ENCODE assay signal across 8 mouse cellular contexts in genomic region chr5:91961370-91961769, GRCm38 (mm10). TPM values are rescaled to one million over a fixed set of nuclear protein-coding genes. Genes with fewer than 3 reads are reported as not detected.
DNase-seq lines count a peak whose midpoint lies in the region; ATAC-seq lines count a peak whose summit lies in the region.

No protein-coding gene starts in this region.

- H3K27me3 ChIP-seq in embryonic facial prominence, embryonic 10.5 days (replicated peaks; ENCODE audit: low read depth, poor library complexity, severe bottlenecking) = no peaks in the 10 kb centered on the region
- H3K27me3 ChIP-seq in hindbrain, embryonic 15.5 days = no peaks in the 10 kb centered on the region
- H3K27me3 ChIP-seq in liver, embryonic 16.5 days (ENCODE audit: control insufficient read depth, insufficient read depth, low read depth, low read length) = no peaks in the 10 kb centered on the region

- peak overlapping the region; percentile 86; the same call in 1 of the 2 replicates for H3K9ac ChIP-seq in hindbrain, embryonic 15.5 days
- H3K9ac ChIP-seq in liver, embryonic 16.5 days (ENCODE audit: low read depth, low read length) = peak overlapping the region; percentile 94

- no peak for ATAC-seq in hindbrain, embryonic 15.5 days (ENCODE audit: low FRiP score, low read depth)
- peak; percentile 8; the same call in 1 of the 2 replicates for ATAC-seq in liver, embryonic 16.5 days (ENCODE audit: low read depth)

- intact Hi-C loops in left cerebral cortex, postnatal 36 days (cut with DNase I) = loop anchor here (5.0 kb wide), 2 partner anchors 41 to 176 kb away; partner anchors contain the start of gene Uso1

- H3K9me3 ChIP-seq in embryonic facial prominence, embryonic 10.5 days = no peaks in the 10 kb centered on the region
- no peaks in the 10 kb centered on the region for H3K9me3 ChIP-seq in hindbrain, embryonic 15.5 days
- no peaks in the 10 kb centered on the region for H3K9me3 ChIP-seq in liver, embryonic 16.5 days (replicated peaks; ENCODE audit: control insufficient read depth, low read length)

- peak overlapping the region; percentile 78 for H3K4me3 ChIP-seq in embryonic facial prominence, embryonic 10.5 days
- peak overlapping the region; percentile 91 for H3K4me3 ChIP-seq in hindbrain, embryonic 15.5 days
- H3K4me3 ChIP-seq in liver, embryonic 16.5 days (ENCODE audit: low read depth, low read length) = peak overlapping the region; percentile 81

- peaks cover 25% of the 10 kb centered on the region for H3K4me1 ChIP-seq in embryonic facial prominence, embryonic 10.5 days
- H3K4me1 ChIP-seq in hindbrain, embryonic 15.5 days (replicated peaks) = peaks cover 34% of the 10 kb centered on the region
- H3K4me1 ChIP-seq in liver, embryonic 16.5 days (ENCODE audit: control insufficient read depth, low read depth, low read length) = peaks cover 44% of the 10 kb centered on the region

- peak; percentile 12 for DNase-seq in kidney, adult 18-20 months
- DNase-seq in kidney, postnatal 10 days = no peak
- DNase-seq in embryonic facial prominence, embryonic 10.5 days (ENCODE audit: low spot score) = no peak
- DNase-seq in spleen, postnatal 36 days (ENCODE audit: low spot score in 2 of 2) = peak; percentile 65 to 71
- no peak for DNase-seq in left cerebral cortex, postnatal 36 days (ENCODE audit: low spot score in 2 of 2)
- DNase-seq in ovary, postnatal 14 days (ENCODE audit: low spot score) = no peak

- WGBS in embryonic facial prominence, embryonic 10.5 days = 88% methylated on average over 1 of the region's 1 CpGs
- WGBS in hindbrain, embryonic 15.5 days = 90% methylated on average over 1 of the region's 1 CpGs
- WGBS in liver, embryonic 16.5 days (ENCODE audit: insufficient replicate concordance) = 31% methylated on average over 1 of the region's 1 CpGs

- H3K27ac ChIP-seq in embryonic facial prominence, embryonic 10.5 days (replicated peaks) = no peak overlapping the region
- no peak overlapping the region for H3K27ac ChIP-seq in hindbrain, embryonic 15.5 days (replicated peaks)
- H3K27ac ChIP-seq in liver, embryonic 16.5 days (ENCODE audit: low read length) = peak overlapping the region; percentile 99

- peaks cover 20% of the 10 kb centered on the region for H3K36me3 ChIP-seq in embryonic facial prominence, embryonic 10.5 days (replicated peaks)
- peaks cover 10% of the 10 kb centered on the region for H3K36me3 ChIP-seq in hindbrain, embryonic 15.5 days
- peaks cover 9% of the 10 kb centered on the region for H3K36me3 ChIP-seq in liver, embryonic 16.5 days (ENCODE audit: control insufficient read depth, insufficient read depth)

- peak overlapping the region; percentile 74 for H3K4me2 ChIP-seq in hindbrain, embryonic 15.5 days
- peak overlapping the region; percentile 89 for H3K4me2 ChIP-seq in liver, embryonic 16.5 days (ENCODE audit: low read depth, low read length)

RNA-seq across cellular contexts. Expression of gene Rchy1, which starts 1.5 kb away (rescaled TPM):
- polyA plus RNA-seq in embryonic facial prominence, embryonic 10.5 days (2016; fragmentation: Nextera tagmentation; extraction: Ambion mirVana) = 55.8 and 55.9 TPM in 2 replicates
- polyA plus RNA-seq in hindbrain, embryonic 15.5 days (2015; fragmentation: Nextera tagmentation; extraction: Ambion mirVana) = 82.2 and 85.0 TPM in 2 replicates
- 29.1 and 29.3 TPM in 2 replicates for polyA plus RNA-seq in liver, embryonic 16.5 days (2015; fragmentation: Nextera tagmentation; extraction: Ambion mirVana)
- total RNA-seq in left cerebral cortex, postnatal 36 days (2021) = 10 to 100 TPM; 30.1 to 38.1 TPM

RNA-seq across cellular contexts. Expression of gene Odaph, which starts 25.9 kb away (rescaled TPM):
- not detected in 2 replicates for polyA plus RNA-seq in embryonic facial prominence, embryonic 10.5 days (2016; fragmentation: Nextera tagmentation; extraction: Ambion mirVana)
- 0.21 and 0.43 TPM in 2 replicates for polyA plus RNA-seq in hindbrain, embryonic 15.5 days (2015; fragmentation: Nextera tagmentation; extraction: Ambion mirVana)
- not detected in 2 replicates for polyA plus RNA-seq in liver, embryonic 16.5 days (2015; fragmentation: Nextera tagmentation; extraction: Ambion mirVana)
- total RNA-seq in left cerebral cortex, postnatal 36 days (2021) = not detected

Comparison
In these comparisons a context has a peak if more than half of its experiments do, and no peak if none do; other contexts are left out.
1. DNase-seq: peak in kidney, adult 18-20 months (single experiment) and spleen, postnatal 36 days (2 of 2); none in kidney, postnatal 10 days (single experiment), embryonic facial prominence, embryonic 10.5 days (single experiment), left cerebral cortex, postnatal 36 days (0 of 2) and ovary, postnatal 14 days (single experiment).
2. Peak in every context shown above with its lines, with median percentiles within 50 percentile points of each other: H3K4me3 ChIP-seq.